Mouse (Mus musculus): Measurements from ENCODE around the gene Pbx1. TPM values are rescaled to one million over a fixed set of nuclear protein-coding genes. Genes with fewer than 3 reads are reported as not detected.

The Pbx1 gene
- total RNA-seq, 2 experiments from 2014 or later: 25.2 to 28.0 TPM

- DNase-seq (ENCODE audit: low spot score): no peak
Measured at GRCm38 (mm10) chr1:168348036-168348784, 83.9 kb downstream of the Pbx1 start.

GRCm38 (mm10) chr1:168344918-168345317 lies 87.2 kb downstream of the Pbx1 start:
- DNase-seq (ENCODE audit: low spot score): no peak

GRCm38 (mm10) chr1:168344262-168344661 lies 87.8 kb downstream of the Pbx1 start:
- DNase-seq (ENCODE audit: low spot score): no peak

GRCm38 (mm10) chr1:168342269-168342668 lies 89.8 kb downstream of the Pbx1 start:
- no peak for DNase-seq (ENCODE audit: low spot score)

DNA sequence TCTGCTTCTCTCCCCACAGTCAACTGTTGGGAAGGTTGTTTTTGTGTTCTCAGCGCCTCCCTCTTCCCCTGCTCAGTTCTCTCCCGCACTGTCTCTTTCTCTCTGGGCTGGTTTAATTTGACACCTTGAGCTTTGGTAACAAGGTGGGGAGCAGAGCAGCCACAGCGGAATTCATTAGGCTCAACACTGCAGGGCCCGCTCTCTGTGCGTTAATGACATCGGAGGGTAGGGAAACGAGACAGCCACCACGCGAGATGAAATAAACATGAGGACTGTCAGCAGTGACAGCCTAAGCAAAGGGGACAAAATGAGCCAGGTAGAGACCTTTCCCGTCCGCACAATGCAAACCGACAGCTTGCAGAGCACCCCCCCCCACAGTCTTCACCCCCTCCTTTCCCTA lies 90.2 kb downstream of the Pbx1 start:
- DNase-seq (ENCODE audit: low spot score): no peak

DNA sequence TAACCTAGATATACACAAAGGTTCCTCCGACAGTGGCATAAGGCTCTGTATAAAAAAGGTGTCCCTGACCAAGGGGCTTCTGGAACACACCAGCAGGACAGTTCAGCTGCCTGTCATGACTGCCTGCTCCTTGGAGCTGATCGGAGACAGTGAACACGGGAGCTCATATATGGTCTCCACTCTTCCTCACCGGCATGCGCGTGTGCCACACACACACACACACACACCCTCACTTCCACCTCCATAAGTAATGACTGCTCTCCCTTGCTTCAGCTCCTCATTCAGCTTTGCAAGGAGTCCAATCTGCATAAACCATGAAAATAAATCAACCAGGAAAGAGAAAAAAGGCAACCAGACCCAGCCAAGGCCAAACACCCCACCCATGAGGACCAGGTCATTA lies 90.7 kb downstream of the Pbx1 start:
- no peak for DNase-seq (ENCODE audit: low spot score)

DNA sequence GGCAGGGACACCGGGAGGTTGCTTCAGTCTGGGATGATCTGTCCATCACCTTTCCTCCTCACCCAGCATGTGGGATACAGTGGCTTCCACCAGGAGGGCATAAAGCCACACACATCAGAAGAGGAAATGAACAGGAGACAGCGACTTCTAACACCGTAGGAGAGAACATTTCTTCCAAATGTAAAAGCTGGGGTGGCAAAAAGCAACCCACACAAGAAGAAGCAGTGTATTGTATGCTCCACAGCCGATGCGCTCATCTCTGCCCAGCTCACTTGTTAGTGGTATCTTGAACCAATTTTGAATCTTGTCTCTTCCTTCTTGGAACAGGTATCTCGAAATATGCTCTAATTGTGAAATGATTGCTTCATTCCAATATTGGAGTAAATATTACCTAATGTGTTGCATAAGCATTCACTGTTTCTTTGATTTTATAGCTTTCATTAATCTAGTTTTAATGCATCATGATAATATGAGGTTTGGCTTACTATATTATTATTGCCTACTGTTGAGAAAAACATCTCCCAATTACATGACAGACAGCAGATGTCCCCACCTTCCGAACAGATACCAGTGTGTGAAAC lies 95.7 kb downstream of the Pbx1 start:
- no peak for DNase-seq (ENCODE audit: low spot score)

DNA sequence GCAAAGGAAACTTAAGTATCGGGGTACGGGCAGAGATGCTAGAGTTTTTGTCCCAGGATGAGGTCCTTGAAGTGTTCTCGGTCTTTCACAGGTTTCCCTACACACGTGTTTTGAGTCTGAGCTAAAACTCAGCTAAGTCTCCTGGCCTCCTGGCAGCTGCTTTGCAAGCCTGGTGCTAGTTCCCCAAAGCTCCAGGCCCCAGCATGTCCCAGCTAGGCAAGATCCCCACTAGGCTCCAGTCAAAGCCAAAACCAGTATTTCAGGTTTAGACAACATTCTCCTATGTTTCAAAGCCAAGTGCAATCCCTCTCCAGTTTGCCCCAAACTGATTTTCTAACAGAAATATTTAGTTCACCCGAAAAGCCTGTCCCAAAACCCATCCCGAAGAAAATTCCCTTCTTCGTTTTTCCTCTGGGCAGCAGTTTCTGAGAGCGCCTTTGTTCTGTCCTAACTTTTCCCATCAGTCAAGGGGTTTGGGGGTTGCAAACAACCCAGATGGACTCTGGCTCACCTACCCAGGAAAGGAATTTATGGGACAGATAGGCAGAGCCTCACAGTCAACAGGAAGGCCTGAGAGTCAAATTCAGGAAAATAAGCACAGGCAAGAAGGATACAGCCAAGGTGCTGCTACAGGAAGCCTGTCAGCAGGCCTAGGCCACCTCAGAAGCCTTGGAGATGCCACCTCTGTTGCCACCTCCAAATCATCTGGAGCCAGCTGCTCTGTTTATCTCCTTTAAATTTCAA lies 97.1 kb downstream of the Pbx1 start:
- DNase-seq (ENCODE audit: low spot score): no peak

GRCm38 (mm10) chr1:168332056-168332455 lies 100.0 kb downstream of the Pbx1 start:
- no peak for DNase-seq (ENCODE audit: low spot score)

DNA sequence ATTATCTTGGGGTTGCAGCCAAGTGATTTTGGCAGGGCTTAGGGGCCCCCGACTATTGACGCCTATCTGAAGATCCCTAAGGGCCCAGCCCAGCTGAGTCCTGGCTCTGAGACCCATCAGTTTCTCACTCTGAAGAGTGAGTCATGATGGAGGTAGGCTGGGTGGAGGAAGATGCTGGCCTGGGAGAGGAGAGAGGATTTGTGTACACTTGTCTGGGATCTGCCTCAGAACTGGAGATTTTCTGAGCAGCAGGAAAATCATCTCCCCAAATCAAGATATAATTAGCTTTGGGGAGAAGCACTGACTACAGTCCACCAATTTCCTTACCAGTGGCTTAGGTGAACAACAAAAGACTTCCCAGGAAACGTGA lies 103.8 kb downstream of the Pbx1 start:
- no peak for DNase-seq (ENCODE audit: low spot score)

DNA sequence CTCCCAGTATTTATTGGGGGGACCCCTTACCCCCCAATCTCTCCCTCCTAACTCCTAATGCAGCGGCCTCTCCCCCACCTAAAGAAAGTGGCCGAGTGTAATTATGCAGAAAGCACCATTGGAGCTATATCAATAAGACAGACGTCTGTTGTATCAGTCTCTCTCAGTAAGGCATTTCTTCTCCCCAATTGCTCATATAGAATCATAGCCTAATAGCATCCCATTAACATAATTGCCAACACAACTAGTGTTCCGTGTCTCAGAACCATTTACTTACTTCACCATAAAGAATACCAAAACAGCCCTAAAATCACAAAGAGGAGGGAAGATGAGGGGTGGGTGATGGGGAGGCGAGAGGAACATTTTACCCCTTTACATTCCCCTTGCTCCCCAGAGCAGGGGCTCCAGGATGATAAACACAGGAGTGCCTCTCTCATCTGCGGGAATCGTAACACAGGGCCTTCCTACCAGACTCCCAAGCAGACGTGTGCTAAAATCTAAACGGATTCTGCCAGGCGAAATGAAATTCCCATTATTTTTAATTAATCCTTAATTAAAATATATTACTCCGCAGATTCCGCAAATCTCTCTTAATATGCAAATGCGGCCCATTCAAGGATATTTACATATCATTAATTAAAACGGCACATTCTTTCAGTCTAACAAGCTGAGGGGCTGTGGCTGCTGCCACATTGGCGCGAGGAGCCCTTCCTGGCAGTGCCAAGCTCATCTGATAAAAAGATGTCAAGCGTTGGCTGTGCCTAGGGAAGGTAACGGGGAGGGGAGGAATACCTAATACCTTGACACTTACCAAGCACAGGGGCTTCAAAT lies 104.5 kb downstream of the Pbx1 start:
- no peak for DNase-seq (ENCODE audit: low spot score)

- DNase-seq (ENCODE audit: low spot score): no peak
Measured at GRCm38 (mm10) chr1:168325786-168326185, 106.3 kb downstream of the Pbx1 start.

DNA sequence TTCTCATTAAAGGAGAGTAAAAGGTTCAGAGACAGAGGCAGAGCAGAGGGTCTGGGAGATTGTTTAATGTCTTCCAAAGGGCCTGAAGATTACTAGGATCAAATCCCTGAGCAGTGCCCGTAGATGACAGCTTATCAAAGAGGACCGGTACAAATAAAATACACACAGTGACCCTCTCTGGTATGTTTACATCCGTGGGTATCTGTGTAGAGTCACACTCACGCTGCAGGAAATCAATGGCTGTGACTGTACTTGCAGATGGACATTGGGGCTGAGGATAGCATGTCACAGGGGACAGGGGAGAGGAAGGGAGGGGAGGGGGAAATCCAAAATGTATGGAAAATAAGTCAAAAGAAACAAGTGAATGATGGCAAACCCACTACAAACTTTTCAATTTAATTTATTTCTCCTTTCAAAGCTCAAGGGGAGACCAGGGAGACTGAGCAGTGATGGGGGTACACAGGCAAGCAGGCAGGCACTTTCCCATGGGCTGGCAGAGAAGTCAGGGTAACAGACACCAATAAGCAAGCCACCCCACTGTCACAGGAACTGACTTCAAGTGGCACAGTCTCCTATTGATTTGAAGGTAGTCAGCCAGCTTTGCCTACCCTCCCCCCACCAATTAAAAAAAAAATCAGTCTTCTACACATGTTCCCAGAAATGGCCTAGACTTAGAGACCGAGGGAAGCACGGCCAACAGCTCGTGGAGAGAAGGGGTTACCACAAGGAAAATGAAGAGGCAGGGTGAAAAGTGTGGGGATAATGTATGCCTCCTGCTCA lies 107.6 kb downstream of the Pbx1 start:
- no peak for DNase-seq (ENCODE audit: low spot score)

DNA sequence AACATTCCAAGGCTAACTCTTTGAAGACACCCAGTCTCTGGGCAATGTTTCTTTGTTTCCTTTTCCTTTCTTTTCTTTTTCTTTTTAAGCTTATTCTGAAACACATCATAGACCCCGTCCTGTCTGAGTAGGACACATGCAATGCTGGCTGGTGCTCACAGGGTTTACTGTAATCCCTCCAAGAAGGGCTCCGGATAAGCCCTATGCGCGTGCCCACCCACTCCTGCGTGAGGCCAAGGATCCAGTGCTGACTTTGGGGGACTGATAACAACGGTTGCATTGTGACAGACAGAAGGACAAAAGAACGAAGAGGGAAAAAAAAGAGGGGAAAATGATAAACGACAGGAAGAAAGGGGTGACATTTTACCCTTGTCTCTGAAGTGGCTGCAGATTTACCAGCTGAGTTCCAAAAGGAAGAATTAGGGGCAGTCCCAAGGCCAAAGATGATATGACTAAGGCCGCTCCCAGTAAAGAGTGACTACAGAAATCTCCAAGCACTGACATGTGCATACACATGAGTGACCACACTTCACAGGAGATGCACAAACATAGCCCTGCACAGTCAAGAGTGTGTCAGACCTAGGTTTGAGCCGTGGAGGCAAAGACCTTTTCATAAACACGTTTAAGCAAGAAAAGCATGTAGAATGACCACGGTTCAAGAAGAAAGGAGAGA lies 108.5 kb downstream of the Pbx1 start:
- no peak for DNase-seq (ENCODE audit: low spot score)

DNA sequence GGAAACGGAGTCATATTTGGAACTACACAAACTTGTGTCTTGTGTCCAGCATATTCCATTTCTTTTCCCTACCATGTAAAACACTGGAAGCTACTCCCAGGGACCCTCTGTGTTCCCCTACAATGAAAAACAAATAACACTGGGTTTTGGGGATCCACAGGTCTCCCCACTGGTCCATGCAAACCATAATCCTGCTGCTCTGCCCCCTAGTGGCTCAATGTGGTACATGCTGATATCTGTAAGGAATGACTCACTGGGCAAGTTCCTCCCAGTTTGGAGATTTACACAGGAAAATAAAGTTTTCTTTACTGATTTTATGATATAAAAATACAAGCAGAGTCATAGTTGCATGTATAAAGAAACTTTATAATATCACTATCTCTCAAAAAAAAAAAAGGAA lies 109.2 kb downstream of the Pbx1 start:
- DNase-seq (ENCODE audit: low spot score): peak; percentile 38

DNA sequence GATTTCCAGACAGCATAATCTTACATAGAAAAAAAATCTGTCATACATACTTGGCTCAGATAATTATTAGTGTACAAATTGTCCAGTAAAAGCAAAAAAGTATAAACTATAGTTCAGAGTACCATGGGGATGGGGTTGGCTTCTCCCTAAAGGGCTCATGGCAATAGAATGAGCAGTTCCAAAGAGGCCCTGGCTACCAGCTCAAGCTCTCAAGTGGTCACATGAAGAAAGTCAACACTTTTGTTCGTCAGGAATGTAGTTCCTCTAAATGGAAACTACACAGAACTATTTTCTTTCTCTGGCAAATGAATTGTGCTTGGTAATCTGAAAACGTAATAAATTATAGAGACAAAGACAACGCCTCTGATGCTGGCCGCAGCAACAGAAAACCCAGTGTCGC lies 112.4 kb downstream of the Pbx1 start:
- no peak for DNase-seq (ENCODE audit: low spot score)

DNA sequence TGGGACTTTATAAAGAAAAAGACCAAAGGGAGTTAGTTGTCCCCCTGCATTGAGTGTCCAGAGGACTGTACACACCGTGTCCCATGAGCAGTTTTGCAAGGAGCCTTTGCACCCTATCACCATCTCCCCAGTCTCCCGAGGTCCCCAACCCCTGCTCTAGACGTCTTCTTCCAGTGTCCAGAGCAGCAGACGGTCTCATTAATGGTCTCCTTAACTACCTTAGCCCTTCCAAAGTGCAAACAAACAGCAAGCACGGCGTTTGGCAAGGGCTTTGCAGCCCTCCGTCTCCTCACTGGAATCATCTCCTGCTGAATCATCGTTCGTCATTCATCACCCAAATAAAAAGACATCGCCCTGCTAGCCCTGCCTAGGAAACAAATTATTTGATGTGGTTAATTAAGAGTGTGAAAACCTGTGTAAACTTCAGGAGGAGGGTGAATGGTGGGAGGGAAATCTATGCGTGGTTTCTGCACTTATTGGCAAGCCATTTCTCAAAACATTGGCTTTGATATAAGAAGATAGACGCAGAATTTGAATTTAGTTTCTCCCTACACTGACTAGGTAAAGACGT lies 113.1 kb downstream of the Pbx1 start:
- DNase-seq (ENCODE audit: low spot score): no peak

DNA sequence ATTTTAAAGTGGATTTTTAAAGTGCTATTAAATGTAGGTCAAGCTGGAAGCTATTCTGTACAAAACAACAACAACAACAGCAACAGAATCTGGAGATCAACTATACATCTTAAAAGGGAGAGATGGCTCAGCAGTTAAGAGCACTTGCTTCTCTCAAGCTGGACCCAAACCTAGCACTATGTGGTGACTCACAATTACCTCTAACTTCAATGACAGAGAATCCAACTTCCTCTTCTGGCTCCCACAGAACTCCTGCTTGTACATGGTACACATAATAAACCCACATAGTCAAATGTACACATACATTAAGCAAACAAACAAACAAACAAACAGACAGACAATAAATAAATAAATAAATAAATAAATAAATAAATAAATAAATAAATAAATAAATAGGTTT lies 118.3 kb downstream of the Pbx1 start:
- no peak for DNase-seq (ENCODE audit: low spot score)

- no peak for DNase-seq (ENCODE audit: low spot score)
Measured at GRCm38 (mm10) chr1:168312710-168313447, 119.2 kb downstream of the Pbx1 start.

Data from gastrocnemius, adult 18-20 months (tissue).